Mouse (Mus musculus) ZHBTc4 (cell line): ENCODE results near the gene Glycam1.

Experiments
- DNase-seq: peaks from one replicate; pipeline ENCODE4 v3.0.0-alpha.2; 2011; ENCODE audit warnings: low read depth, low spot score

The Glycam1 gene

GRCm38 (mm10) chr15:103519386-103520378 lies 45.2 kb downstream of the Glycam1 start:
- DNase-seq, result peak; percentile 92

- peak; percentile 17 for DNase-seq
Observed at GRCm38 (mm10) chr15:103518600-103519385, 46.1 kb downstream of the Glycam1 start.

GRCm38 (mm10) chr15:103514914-103515313 lies 50.0 kb downstream of the Glycam1 start:
- DNase-seq, result peak; percentile 21

GRCm38 (mm10) chr15:103514119-103514518 lies 50.8 kb downstream of the Glycam1 start:
- DNase-seq, result peak; percentile 87

GRCm38 (mm10) chr15:103513621-103514031 lies 51.3 kb downstream of the Glycam1 start:
- DNase-seq, result no peak
